Mouse (Mus musculus) lung, adult 2 months (tissue): Measurements from ENCODE around the gene Aurkb.

Source experiments
- CTCF ChIP-seq: fragments of 200-500 bp; IDR thresholded peaks from 2 replicates; pipeline ENCODE4 v1.5.1; 2011; ENCODE audit warnings: mild to moderate bottlenecking, low read length, control low read depth; ENCODE audit not compliant: insufficient read depth
- POLR2A ChIP-seq: fragments of 200-500 bp; IDR thresholded peaks from 2 replicates; pipeline ENCODE4 v1.6.1; 2011; ENCODE audit warnings: low read depth, mild to moderate bottlenecking, control low read depth, low read length, borderline replicate concordance; ENCODE audit errors: extremely low read depth

GRCm38 (mm10) chr11:69099177-69099914 lies 53.9 kb downstream of the Aurkb start:
- TF ChIP-seq POLR2A (peak; percentile 59; the same call in 1 of the 2 replicates), CTCF (no peak)
